Mouse (Mus musculus): ENCODE results near the gene Clcn2. TPM values are rescaled to one million over a fixed set of nuclear protein-coding genes. Genes with fewer than 3 reads are reported as not detected.

Gene Clcn2
- total and polyA plus RNA-seq, 2 experiments from 2014 or later = 14.1 to 47.9 TPM

DNA sequence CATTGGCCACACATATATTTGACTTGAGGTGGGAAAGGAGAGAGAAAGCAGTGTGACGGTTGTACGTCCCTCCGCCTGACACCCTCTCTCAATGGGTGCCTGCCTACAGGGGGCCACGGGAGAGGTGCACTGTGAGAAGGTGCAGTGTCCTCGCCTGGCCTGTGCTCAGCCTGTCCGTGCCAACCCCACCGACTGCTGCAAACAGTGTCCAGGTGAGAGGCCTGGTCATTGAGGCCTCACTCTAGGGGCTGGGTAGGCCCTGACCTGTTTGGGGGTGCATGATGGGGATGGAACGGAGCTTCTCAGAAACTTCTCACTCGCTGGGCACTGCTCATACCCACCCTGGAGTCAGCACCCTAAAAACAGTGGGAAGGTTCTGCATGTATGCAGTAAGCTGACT, 22.3 kb upstream of the Clcn2 start:
- Histone ChIP-seq H3K9me3 (ENCODE audit: low read length) (no peaks in the 10 kb centered on the region), H3K4me1 (ENCODE audit: insufficient read depth) (no peaks in the 10 kb centered on the region), H3K9ac (no peak overlapping the region), H3K27ac (ENCODE audit: low read depth, low read length) (no peak overlapping the region), H3K27me3 (ENCODE audit: insufficient read depth, low read length) (peaks cover 5% of the 10 kb centered on the region; the same call in 1 of the 2 replicates), H3K36me3 (ENCODE audit: insufficient read depth) (peaks cover 4% of the 10 kb centered on the region; the same call in 1 of the 2 replicates), H3K4me3 (ENCODE audit: low read depth, low read length) (no peak overlapping the region), H3K4me2 (ENCODE audit: low read depth) (no peak overlapping the region)
- ATAC-seq (no peak), DNase-seq (no peak)
- TF ChIP-seq CTCF (IDR thresholded peaks at IDR 0.05; ENCODE audit: low read depth) = no peak
- 93% methylated on average over 9 of the region's 9 CpGs for WGBS

DNA sequence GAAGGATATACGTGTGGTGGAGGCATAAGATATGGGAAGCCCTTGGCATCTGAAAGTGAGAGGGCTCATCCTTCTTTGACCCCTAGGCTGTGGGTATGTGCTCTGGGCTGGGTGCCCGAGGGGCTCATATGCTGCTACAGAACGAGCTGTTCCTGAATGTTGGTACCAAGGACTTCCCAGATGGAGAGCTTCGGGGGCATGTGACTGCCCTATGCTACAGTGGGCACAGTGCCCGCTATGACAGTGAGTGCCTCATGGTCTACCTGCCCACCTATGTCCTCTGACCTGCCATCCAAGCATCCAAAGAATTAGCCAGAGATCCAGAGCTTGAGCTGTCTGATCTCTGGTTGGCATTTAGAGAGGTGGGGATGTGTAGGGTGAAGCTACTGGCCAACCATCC, 19.3 kb upstream of the Clcn2 start:
- H3K4me3 ChIP-seq (ENCODE audit: low read depth, low read length) = no peak overlapping the region
- H3K36me3 ChIP-seq (ENCODE audit: insufficient read depth) = peaks cover 4% of the 10 kb centered on the region; the same call in 1 of the 2 replicates
- H3K27me3 ChIP-seq (ENCODE audit: insufficient read depth, low read length) = peaks cover 10% of the 10 kb centered on the region
- no peak overlapping the region for H3K9ac ChIP-seq
- TF ChIP-seq CTCF (IDR thresholded peaks at IDR 0.05; ENCODE audit: low read depth) = no peak
- no peak overlapping the region for H3K27ac ChIP-seq (ENCODE audit: low read depth, low read length)
- 0 out of 2 replicates have a peak, but pooled peaks cover 4% of the 10 kb centered on the region for H3K4me1 ChIP-seq (ENCODE audit: insufficient read depth)
- DNase-seq (no peak), ATAC-seq (no peak)
- H3K9me3 ChIP-seq (ENCODE audit: low read length) = no peaks in the 10 kb centered on the region
- WGBS = 91% methylated on average over 5 of the region's 5 CpGs
- no peak overlapping the region for H3K4me2 ChIP-seq (ENCODE audit: low read depth)

DNA sequence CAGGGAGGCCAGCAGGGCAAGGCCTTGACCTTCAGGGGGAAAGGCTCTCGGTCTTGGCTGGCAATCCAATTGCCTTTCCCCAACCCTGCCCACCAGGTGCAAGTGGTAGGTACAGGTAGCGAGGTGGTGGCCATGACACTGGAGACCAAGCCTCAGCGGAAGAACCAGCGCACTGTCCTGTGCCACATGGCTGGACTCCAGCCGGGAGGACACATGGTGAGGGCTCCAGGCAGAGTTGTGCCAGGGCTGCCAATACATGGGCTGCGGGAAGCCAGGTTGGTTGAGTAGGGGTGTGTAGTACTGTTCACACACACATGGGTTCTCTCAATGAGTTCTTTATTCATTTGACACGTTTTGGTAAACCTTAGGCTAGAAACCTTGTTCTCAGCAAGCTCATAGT, 18.6 kb upstream of the Clcn2 start:
- H3K4me3 ChIP-seq (ENCODE audit: low read depth, low read length) = no peak overlapping the region
- H3K27ac ChIP-seq (ENCODE audit: low read depth, low read length) = no peak overlapping the region
- ATAC-seq (no peak), DNase-seq (no peak)
- peaks cover 4% of the 10 kb centered on the region; the same call in 1 of the 2 replicates for H3K36me3 ChIP-seq (ENCODE audit: insufficient read depth)
- no peak overlapping the region for H3K4me2 ChIP-seq (ENCODE audit: low read depth)
- H3K9ac ChIP-seq = no peak overlapping the region
- H3K9me3 ChIP-seq (ENCODE audit: low read length) = no peaks in the 10 kb centered on the region
- H3K4me1 ChIP-seq (ENCODE audit: insufficient read depth) = 0 out of 2 replicates have a peak, but pooled peaks cover 4% of the 10 kb centered on the region
- peaks cover 10% of the 10 kb centered on the region for H3K27me3 ChIP-seq (ENCODE audit: insufficient read depth, low read length)
- TF ChIP-seq CTCF (IDR thresholded peaks at IDR 0.05; ENCODE audit: low read depth) = no peak
- 86% methylated on average over 7 of the region's 7 CpGs for WGBS

- no peak overlapping the region for H3K4me3 ChIP-seq (ENCODE audit: low read depth, low read length)
- WGBS = 78% methylated on average over 5 of the region's 5 CpGs
- peaks cover 10% of the 10 kb centered on the region for H3K27me3 ChIP-seq (ENCODE audit: insufficient read depth, low read length)
- 0 out of 2 replicates have a peak, but pooled peaks cover 4% of the 10 kb centered on the region for H3K4me1 ChIP-seq (ENCODE audit: insufficient read depth)
- TF ChIP-seq CTCF (IDR thresholded peaks at IDR 0.05; ENCODE audit: low read depth) = no peak
- H3K4me2 ChIP-seq (ENCODE audit: low read depth) = no peak overlapping the region
- no peaks in the 10 kb centered on the region for H3K9me3 ChIP-seq (ENCODE audit: low read length)
- no peak overlapping the region for H3K9ac ChIP-seq
- H3K27ac ChIP-seq (ENCODE audit: low read depth, low read length) = no peak overlapping the region
- DNase-seq (no peak), ATAC-seq (no peak)
- H3K36me3 ChIP-seq (ENCODE audit: insufficient read depth) = 0 out of 2 replicates have a peak, but pooled peaks cover 4% of the 10 kb centered on the region
These were observed 18.1 kb upstream of the Clcn2 start for GRCm38 (mm10) chr16:20735651-20736050.

GRCm38 (mm10) chr16:20733731-20734730, 16.5 kb upstream of the Clcn2 start, which contains the start of gene Thpo:
Thpo (minus strand) TSS chr16:20734511.
- 4% methylated on average over 45 of the region's 45 CpGs for WGBS
- Histone ChIP-seq H3K9ac (peak within 1 kb of the TSS; percentile 86), H3K4me3 (ENCODE audit: low read depth, low read length) (peak within 1 kb of the TSS; percentile 80), H3K27me3 (ENCODE audit: insufficient read depth, low read length) (peaks cover 10% of the 10 kb centered on the region), H3K9me3 (ENCODE audit: low read length) (no peaks in the 10 kb centered on the region), H3K4me2 (ENCODE audit: low read depth) (peak within 1 kb of the TSS; percentile 85), H3K36me3 (ENCODE audit: insufficient read depth) (0 out of 2 replicates have a peak, but pooled peaks cover 2% of the 10 kb centered on the region), H3K27ac (ENCODE audit: low read depth, low read length) (no peak within 1 kb of the TSS), H3K4me1 (ENCODE audit: insufficient read depth) (0 out of 2 replicates have a peak, but pooled peaks cover 4% of the 10 kb centered on the region)
- TF ChIP-seq CTCF (IDR thresholded peaks at IDR 0.05; ENCODE audit: low read depth) = peak; percentile 30; the same call in 1 of the 2 replicates
- no peak for ATAC-seq
- peak; percentile 17 for DNase-seq

GRCm38 (mm10) chr16:20732925-20733730, 15.6 kb upstream of the Clcn2 start, which contains the start of gene Chrd:
Chrd (plus strand) TSS chr16:20733127.
- peak within 1 kb of the TSS; percentile 85 for H3K4me2 ChIP-seq (ENCODE audit: low read depth)
- WGBS = 1% methylated on average over 64 of the region's 70 CpGs
- ATAC-seq = peak; percentile 83

More at GRCm38 (mm10) chr16:20732925-20733730, 15.6 kb upstream of the Clcn2 start, which contains the start of gene Chrd:
- H3K9ac ChIP-seq = peak within 1 kb of the TSS; percentile 86
- TF ChIP-seq CTCF (IDR thresholded peaks at IDR 0.05; ENCODE audit: low read depth) = no peak
- H3K4me1 ChIP-seq (ENCODE audit: insufficient read depth) = 0 out of 2 replicates have a peak, but pooled peaks cover 4% of the 10 kb centered on the region
- peaks cover 10% of the 10 kb centered on the region for H3K27me3 ChIP-seq (ENCODE audit: insufficient read depth, low read length)
- no peaks in the 10 kb centered on the region for H3K9me3 ChIP-seq (ENCODE audit: low read length)
- H3K27ac ChIP-seq (ENCODE audit: low read depth, low read length) = peak within 1 kb of the TSS; percentile 64
- DNase-seq = peak; percentile 56
- peak within 1 kb of the TSS; percentile 80 for H3K4me3 ChIP-seq (ENCODE audit: low read depth, low read length)
- H3K36me3 ChIP-seq (ENCODE audit: insufficient read depth) = no peaks in the 10 kb centered on the region

Measured in forebrain, postnatal 0 days (tissue).